Mouse (Mus musculus): ENCODE data around the gene Sema6d.

DNA sequence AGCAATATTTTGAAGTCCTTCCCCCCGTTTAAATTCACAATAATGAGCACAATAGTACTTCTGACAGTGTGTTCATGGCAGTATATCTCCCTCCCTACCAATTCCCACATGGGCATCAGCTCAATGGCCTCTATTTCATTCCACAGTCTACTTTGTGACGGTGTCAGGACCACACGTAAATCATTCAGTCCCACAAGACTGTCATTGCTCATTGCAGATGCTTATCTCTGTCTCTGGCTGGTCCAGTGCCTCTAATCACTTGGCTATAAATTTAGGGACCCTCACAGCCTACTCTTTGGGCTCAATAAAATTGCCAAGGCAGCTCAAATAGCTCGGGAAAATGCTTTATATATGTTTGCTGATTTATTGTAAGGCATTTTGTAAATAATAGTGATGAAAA is 441.3 kb downstream of the Sema6d start:
- TF ChIP-seq CTCF (IDR thresholded peaks at IDR 0.05; ENCODE audit: low read depth, low read length) (no peak), POLR2A (IDR thresholded peaks at IDR 0.05; ENCODE audit: borderline replicate concordance, low read depth, low read length) (no peak)
